Mouse (Mus musculus): Measurements from ENCODE around the gene Srp14. TPM values are rescaled to one million over a fixed set of nuclear protein-coding genes. Genes with fewer than 3 reads are reported as not detected.

Gene Srp14
- polyA plus RNA-seq (2015; fragmentation: Nextera tagmentation; extraction: Ambion mirVana) = 214 and 229 TPM in 2 replicates

DNA sequence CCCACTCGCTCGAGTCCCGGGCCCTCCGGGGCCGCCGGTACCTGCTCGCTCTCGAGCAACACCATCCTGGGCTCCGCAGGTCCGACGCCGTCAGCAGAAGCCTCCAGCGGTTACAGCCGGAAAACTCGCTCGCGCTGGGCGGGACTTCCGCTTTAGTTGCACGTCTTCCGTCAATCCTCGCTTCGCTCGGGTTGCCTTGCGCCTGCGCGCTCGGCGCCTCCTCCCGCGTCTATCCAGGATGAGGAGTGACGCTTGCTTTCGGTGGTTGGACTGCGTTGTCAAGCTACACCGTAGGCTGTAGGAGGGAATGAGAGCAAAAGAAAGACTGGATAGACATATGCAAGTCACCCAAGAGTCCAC is at the start of gene Srp14:
TSS of gene Srp14 (minus strand) at position 162 of the 360 bp plus-strand sequence.
- Histone ChIP-seq H3K9me3 (replicated peaks; ENCODE audit: control insufficient read depth, low read length) (no peaks in the 10 kb centered on the region), H3K36me3 (ENCODE audit: control insufficient read depth, insufficient read depth, low read length) (0 out of 2 replicates have a peak, but pooled peaks cover 4% of the 10 kb centered on the region), H3K4me1 (ENCODE audit: control insufficient read depth, insufficient read depth, low read length) (peaks cover 8% of the 10 kb centered on the region), H3K9ac (ENCODE audit: low read length) (peak within 1 kb of the TSS; percentile 88), H3K27ac (ENCODE audit: low read length) (peak within 1 kb of the TSS; percentile 84), H3K27me3 (ENCODE audit: control insufficient read depth, insufficient read depth, low read length) (no peaks in the 10 kb centered on the region), H3K4me3 (replicated peaks; ENCODE audit: low read length) (peak within 1 kb of the TSS; percentile 82), H3K4me2 (ENCODE audit: low read depth, low read length) (peak within 1 kb of the TSS; percentile 82)
- peak; percentile 93 for ATAC-seq (ENCODE audit: insufficient read depth, low FRiP score)
- under 1% methylated on average over 35 of the region's 35 CpGs for WGBS

DNA sequence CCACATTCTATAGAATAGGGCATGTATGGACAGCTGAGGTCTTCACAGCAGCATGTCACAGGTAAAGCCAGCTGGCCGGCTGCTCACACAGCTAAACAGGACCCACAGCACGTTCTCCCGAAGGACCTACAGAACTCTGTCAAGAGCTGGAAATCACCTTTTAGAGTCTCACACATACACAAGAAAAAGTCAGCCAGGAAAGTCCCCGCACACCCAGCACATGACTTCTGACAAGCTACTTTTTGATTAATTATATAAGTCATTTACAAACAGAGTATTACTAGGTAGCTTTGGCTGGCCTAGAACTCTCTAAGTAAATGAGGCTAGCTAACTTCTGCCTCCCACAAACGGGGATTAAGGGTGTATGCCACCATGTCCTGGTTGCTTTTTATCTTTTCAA is 47.0 kb upstream of the Srp14 start:
- Histone ChIP-seq H3K9me3 (replicated peaks; ENCODE audit: control insufficient read depth, low read length) (no peaks in the 10 kb centered on the region), H3K27ac (ENCODE audit: low read length) (no peak overlapping the region), H3K27me3 (ENCODE audit: control insufficient read depth, insufficient read depth, low read length) (no peaks in the 10 kb centered on the region), H3K4me1 (ENCODE audit: control insufficient read depth, insufficient read depth, low read length) (peaks cover 25% of the 10 kb centered on the region), H3K36me3 (ENCODE audit: control insufficient read depth, insufficient read depth, low read length) (no peaks in the 10 kb centered on the region), H3K4me2 (ENCODE audit: low read depth, low read length) (no peak overlapping the region), H3K4me3 (replicated peaks; ENCODE audit: low read length) (no peak overlapping the region), H3K9ac (ENCODE audit: low read length) (no peak overlapping the region)
- 77% methylated on average over 5 of the region's 5 CpGs for WGBS
- no peak for ATAC-seq (ENCODE audit: insufficient read depth, low FRiP score)

DNA sequence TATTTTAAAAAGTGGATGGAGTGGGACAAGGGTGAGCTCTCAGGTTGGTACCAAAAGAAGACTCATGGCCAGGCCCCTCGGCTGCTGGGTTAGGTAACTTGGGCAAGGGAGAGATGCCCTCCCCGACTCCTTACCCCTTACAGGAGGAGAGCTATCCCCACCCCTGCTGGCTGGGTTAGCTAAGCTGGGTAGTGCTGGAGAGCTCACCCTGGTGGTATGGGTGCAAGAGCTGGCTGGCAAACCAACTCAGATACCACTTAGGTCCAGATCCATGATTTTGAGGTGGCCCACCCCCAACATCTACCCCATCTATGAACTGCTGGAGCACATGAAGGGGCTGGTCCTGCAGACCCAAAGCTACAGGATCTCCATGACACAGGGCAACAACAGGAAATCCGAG is 45.3 kb upstream of the Srp14 start:
- Histone ChIP-seq H3K36me3 (ENCODE audit: control insufficient read depth, insufficient read depth, low read length) (no peaks in the 10 kb centered on the region), H3K27ac (ENCODE audit: low read length) (no peak overlapping the region), H3K4me1 (ENCODE audit: control insufficient read depth, insufficient read depth, low read length) (peaks cover 26% of the 10 kb centered on the region), H3K4me3 (replicated peaks; ENCODE audit: low read length) (no peak overlapping the region), H3K27me3 (ENCODE audit: control insufficient read depth, insufficient read depth, low read length) (no peaks in the 10 kb centered on the region), H3K9ac (ENCODE audit: low read length) (no peak overlapping the region), H3K4me2 (ENCODE audit: low read depth, low read length) (no peak overlapping the region), H3K9me3 (replicated peaks; ENCODE audit: control insufficient read depth, low read length) (no peaks in the 10 kb centered on the region)
- no peak for ATAC-seq (ENCODE audit: insufficient read depth, low FRiP score)
- WGBS = 75% methylated on average over 3 of the region's 3 CpGs

DNA sequence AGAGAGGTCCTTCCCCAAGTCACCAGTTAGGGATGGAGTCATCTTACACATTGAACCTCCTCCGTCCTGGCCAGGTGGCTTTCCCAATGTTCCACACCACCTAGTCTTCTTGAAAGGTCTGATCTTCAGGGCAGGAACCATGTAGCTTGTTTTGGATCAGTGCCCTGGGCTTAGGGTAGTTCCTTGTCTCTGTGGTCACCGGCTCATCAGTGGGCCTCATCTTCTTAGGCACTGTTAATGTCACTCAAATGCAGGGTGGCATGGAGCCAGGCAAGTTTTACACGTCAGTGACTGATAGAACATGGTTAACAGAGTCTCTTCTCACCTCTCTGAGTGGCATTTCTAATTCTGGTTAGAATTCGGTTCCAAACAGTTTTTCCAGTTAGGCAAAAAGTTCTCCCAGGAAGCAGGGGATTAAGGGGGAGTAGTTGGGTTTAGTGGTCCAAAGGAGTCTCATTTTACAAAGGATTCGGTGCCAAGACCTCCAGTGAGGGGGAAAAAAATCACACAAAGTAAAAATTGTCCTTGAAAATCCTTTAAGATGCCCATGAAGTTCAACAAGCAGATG is 43.7 kb upstream of the Srp14 start:
- Histone ChIP-seq H3K4me1 (ENCODE audit: control insufficient read depth, insufficient read depth, low read length) (peaks cover 20% of the 10 kb centered on the region), H3K27ac (ENCODE audit: low read length) (no peak overlapping the region), H3K36me3 (ENCODE audit: control insufficient read depth, insufficient read depth, low read length) (no peaks in the 10 kb centered on the region), H3K9ac (ENCODE audit: low read length) (no peak overlapping the region), H3K4me3 (replicated peaks; ENCODE audit: low read length) (no peak overlapping the region), H3K9me3 (replicated peaks; ENCODE audit: control insufficient read depth, low read length) (no peaks in the 10 kb centered on the region), H3K4me2 (ENCODE audit: low read depth, low read length) (no peak overlapping the region), H3K27me3 (ENCODE audit: control insufficient read depth, insufficient read depth, low read length) (no peaks in the 10 kb centered on the region)
- 54% methylated on average over 5 of the region's 5 CpGs for WGBS
- ATAC-seq (ENCODE audit: insufficient read depth, low FRiP score) = no peak

DNA sequence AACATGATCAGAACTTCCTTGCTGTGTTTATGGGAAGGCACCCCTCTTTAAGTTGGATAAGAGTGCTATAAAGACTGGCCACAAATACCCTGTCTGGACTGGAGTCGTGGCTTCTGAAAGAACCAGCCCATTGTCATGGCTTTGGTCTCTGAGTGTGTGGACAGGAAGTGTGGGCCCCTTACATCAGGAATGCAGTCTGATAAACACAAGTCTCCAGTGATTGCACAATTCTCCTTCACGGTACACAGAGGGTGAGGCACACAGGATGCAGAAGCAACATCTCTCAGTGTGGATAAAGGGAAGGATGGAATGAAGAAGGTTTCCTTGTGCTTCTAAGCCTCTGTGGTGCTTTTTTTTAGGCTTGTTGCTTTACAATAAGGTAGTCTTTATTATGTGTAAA is 42.8 kb upstream of the Srp14 start:
- Histone ChIP-seq H3K4me2 (ENCODE audit: low read depth, low read length) (no peak overlapping the region), H3K9me3 (replicated peaks; ENCODE audit: control insufficient read depth, low read length) (no peaks in the 10 kb centered on the region), H3K27me3 (ENCODE audit: control insufficient read depth, insufficient read depth, low read length) (no peaks in the 10 kb centered on the region), H3K27ac (ENCODE audit: low read length) (peak overlapping the region; percentile 14; the same call in 1 of the 2 replicates), H3K9ac (ENCODE audit: low read length) (no peak overlapping the region), H3K36me3 (ENCODE audit: control insufficient read depth, insufficient read depth, low read length) (no peaks in the 10 kb centered on the region), H3K4me3 (replicated peaks; ENCODE audit: low read length) (no peak overlapping the region), H3K4me1 (ENCODE audit: control insufficient read depth, insufficient read depth, low read length) (peaks cover 20% of the 10 kb centered on the region)
- 0 out of 2 replicates have a peak, but pooled peaks have one; percentile 45 for ATAC-seq (ENCODE audit: insufficient read depth, low FRiP score)
- WGBS = 13% methylated on average over 2 of the region's 2 CpGs

DNA sequence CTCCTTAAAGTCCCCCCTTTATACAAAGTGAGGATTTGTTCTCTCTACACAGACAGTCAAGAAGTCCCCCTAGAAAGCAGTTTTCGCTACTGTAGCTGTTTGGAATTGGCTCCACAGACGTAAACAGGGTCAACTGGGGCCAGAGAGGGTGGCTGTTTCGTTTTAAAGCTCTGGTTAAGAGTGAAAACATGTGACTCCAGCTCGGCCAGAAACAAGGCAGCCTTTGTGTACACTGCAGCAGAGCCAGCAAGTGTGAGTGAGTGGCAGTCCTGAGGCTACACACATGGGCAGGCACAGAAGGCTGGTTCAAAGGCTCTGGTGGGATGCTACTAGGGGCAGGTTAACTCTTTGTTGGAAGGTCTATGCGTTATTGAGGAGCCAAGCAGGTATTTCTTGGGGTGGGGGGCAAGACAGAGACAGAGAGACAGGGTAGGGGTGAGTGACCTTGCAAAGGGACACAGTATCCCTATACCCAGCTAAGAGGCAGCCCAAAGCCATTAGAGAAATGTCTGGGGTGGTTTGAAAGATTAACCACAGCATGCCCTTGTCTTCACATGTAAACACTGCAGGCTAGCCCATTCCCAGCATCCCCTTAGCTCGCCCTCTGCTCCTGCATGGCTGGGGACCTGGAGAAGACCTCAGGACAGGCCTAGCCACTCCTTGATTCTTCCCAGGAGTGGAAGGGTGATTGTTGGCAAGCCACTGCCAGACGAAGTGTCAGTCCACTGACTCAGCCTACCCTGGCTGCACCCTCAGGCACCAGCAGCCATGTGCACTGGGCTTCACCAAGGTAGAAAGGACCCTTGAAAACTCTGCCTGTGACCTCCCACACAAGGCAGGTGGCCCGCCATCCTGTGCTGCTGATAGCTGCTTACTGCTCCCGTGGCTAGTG is 40.8 kb upstream of the Srp14 start:
- peak overlapping the region; percentile 23; the same call in 1 of the 2 replicates for H3K9ac ChIP-seq (ENCODE audit: low read length)
- H3K4me3 ChIP-seq (replicated peaks; ENCODE audit: low read length) = no peak overlapping the region
- ATAC-seq (ENCODE audit: insufficient read depth, low FRiP score) = peak; percentile 89
- H3K4me1 ChIP-seq (ENCODE audit: control insufficient read depth, insufficient read depth, low read length) = peaks cover 20% of the 10 kb centered on the region
- H3K4me2 ChIP-seq (ENCODE audit: low read depth, low read length) = no peak overlapping the region; the same call in 1 of the 2 replicates
- no peaks in the 10 kb centered on the region for H3K9me3 ChIP-seq (replicated peaks; ENCODE audit: control insufficient read depth, low read length)
- peak overlapping the region; percentile 71 for H3K27ac ChIP-seq (ENCODE audit: low read length)
- 39% methylated on average over 9 of the region's 9 CpGs for WGBS
- no peaks in the 10 kb centered on the region for H3K36me3 ChIP-seq (ENCODE audit: control insufficient read depth, insufficient read depth, low read length)
- H3K27me3 ChIP-seq (ENCODE audit: control insufficient read depth, insufficient read depth, low read length) = no peaks in the 10 kb centered on the region

DNA sequence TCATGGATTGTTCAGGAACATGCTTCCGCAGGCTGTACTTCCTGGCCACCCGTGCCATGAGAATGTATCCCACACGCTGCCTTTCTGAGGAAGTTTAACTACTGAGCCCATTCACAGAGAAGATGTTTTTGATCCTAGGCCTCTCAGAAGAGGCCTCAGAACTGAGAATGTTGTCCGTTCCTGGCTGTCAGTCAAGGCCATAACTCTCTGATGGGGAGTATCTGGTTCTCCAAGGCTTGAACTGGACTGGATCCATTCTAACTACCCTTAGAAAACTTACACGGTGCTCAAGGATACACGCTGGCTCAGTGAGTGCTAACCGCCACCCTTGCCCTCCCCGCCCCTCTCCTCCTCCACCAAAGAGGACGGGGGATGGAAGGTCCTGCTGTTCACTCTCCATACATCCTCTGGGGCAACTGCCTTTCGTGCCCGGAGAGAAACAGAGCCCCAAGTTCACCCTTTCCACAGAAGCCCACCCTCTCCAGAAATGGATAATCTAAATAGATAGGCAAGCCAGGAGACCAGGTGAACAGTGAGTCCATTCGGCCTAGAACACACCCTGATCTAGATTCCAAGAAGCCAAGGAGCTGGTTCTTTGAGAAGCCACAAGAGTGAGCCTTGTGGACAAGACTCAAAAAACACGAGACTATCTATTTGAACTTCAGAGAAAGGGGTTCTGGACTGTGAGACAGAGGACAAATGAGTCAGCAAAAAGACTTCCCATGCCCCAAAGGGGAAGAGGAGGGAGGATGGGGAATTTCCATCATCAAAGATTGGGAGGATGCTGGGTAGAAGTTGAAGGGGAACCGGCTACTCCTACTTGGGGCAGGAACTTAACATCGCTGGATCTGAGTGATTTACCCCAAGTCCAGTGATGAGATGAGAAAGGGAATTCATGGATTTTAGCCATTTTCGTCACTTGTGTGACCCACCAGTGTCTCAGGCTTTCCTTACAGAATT is 33.2 kb upstream of the Srp14 start:
- no peak overlapping the region for H3K27ac ChIP-seq (ENCODE audit: low read length)
- peaks cover 18% of the 10 kb centered on the region for H3K4me1 ChIP-seq (ENCODE audit: control insufficient read depth, insufficient read depth, low read length)
- no peaks in the 10 kb centered on the region for H3K36me3 ChIP-seq (ENCODE audit: control insufficient read depth, insufficient read depth, low read length)
- no peaks in the 10 kb centered on the region for H3K9me3 ChIP-seq (replicated peaks; ENCODE audit: control insufficient read depth, low read length)
- WGBS = 71% methylated on average over 16 of the region's 16 CpGs
- H3K9ac ChIP-seq (ENCODE audit: low read length) = peak overlapping the region; percentile 28; the same call in 1 of the 2 replicates
- ATAC-seq (ENCODE audit: insufficient read depth, low FRiP score) = no peak
- no peak overlapping the region for H3K4me2 ChIP-seq (ENCODE audit: low read depth, low read length)
- H3K4me3 ChIP-seq (replicated peaks; ENCODE audit: low read length) = no peak overlapping the region
- H3K27me3 ChIP-seq (ENCODE audit: control insufficient read depth, insufficient read depth, low read length) = no peaks in the 10 kb centered on the region

DNA sequence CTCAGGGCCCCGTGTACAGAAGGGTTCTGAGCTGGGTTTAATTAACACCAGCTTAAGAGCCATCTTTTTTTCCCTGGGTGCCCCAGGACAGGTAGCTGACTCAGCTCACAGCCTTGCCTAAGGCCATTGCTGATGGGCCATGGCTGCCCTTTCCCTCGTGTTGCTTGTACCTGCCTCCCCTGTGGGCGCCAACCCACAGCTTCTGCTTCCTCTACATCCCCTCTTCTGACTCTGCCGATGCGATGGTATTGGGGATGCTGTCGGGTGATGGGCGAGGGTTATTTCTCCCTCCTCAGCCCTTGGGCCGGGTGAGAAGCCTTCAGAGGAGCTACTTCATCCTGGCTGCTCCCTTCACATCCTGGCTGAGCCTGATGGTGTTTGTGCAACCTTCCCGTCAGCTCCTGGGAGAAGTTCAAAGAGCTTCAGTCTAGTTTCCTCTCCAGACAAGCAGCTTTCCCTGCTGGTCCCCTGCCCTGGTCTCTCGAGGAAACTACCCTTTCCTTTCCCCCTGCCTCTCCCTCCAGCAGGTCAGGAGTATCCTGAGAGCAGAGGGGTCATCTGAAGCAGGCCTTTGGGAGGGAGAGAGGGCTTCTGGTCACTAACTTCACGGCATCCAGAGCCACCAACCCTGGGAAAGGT is 32.4 kb upstream of the Srp14 start:
- Histone ChIP-seq H3K36me3 (ENCODE audit: control insufficient read depth, insufficient read depth, low read length) (no peaks in the 10 kb centered on the region), H3K9me3 (replicated peaks; ENCODE audit: control insufficient read depth, low read length) (no peaks in the 10 kb centered on the region), H3K4me3 (replicated peaks; ENCODE audit: low read length) (no peak overlapping the region), H3K4me1 (ENCODE audit: control insufficient read depth, insufficient read depth, low read length) (peaks cover 18% of the 10 kb centered on the region), H3K27ac (ENCODE audit: low read length) (no peak overlapping the region), H3K27me3 (ENCODE audit: control insufficient read depth, insufficient read depth, low read length) (no peaks in the 10 kb centered on the region), H3K4me2 (ENCODE audit: low read depth, low read length) (no peak overlapping the region), H3K9ac (ENCODE audit: low read length) (peak overlapping the region; percentile 28; the same call in 1 of the 2 replicates)
- WGBS = 64% methylated on average over 11 of the region's 11 CpGs
- no peak for ATAC-seq (ENCODE audit: insufficient read depth, low FRiP score)
